Mouse (Mus musculus) hindbrain, postnatal 0 days (tissue): ENCODE measurements around the gene Rasgef1b. TPM values are rescaled to one million over a fixed set of nuclear protein-coding genes. Genes with fewer than 3 reads are reported as not detected.

Experiments
- ATAC-seq: fragments of 200-750 bp; cut with Nextera tagmentation; 2 replicates; pipeline ENCODE4 v1.8.0; 2017; ENCODE audit warnings: mild to moderate bottlenecking, moderate TSS enrichment, moderate library complexity
- DNase-seq: peaks from one replicate; pipeline ENCODE4 v3.0.0-alpha.2; 2015; ENCODE audit warnings: low spot score
- H3K27ac ChIP-seq: fragments of 300-500 bp; sonication (generic); 2 replicates; pipeline ENCODE4 v1.5.1; 2014; ENCODE audit warnings: mild to moderate bottlenecking
- H3K27me3 ChIP-seq: fragments of 300-500 bp; sonication (generic); 2 replicates; pipeline ENCODE4 v1.6.1; 2014; ENCODE audit warnings: low read length, mixed read lengths; ENCODE audit not compliant: insufficient read depth
- H3K36me3 ChIP-seq: fragments of 300-500 bp; sonication (generic); 2 replicates; pipeline ENCODE4 v1.6.1; 2014; ENCODE audit warnings: low read length, mixed read lengths; ENCODE audit not compliant: insufficient read depth
- H3K4me1 ChIP-seq: fragments of 300-500 bp; sonication (generic); 2 replicates; pipeline ENCODE4 v1.6.1; 2014; ENCODE audit warnings: antibody characterized with exemption, low read length, mixed read lengths; ENCODE audit not compliant: insufficient read depth
- H3K4me2 ChIP-seq: fragments of 300-500 bp; sonication (generic); 2 replicates; pipeline ENCODE4 v1.6.1; 2014; ENCODE audit warnings: low read depth, mild to moderate bottlenecking, low read length, moderate library complexity, mixed read lengths
- H3K4me3 ChIP-seq: fragments of 300-500 bp; sonication (generic); 2 replicates; pipeline ENCODE4 v1.5.1; 2014; ENCODE audit warnings: low read length
- H3K9ac ChIP-seq: fragments of 300-500 bp; sonication (generic); replicated peaks from 2 replicates; pipeline ENCODE4 v1.6.1; 2014; ENCODE audit warnings: mild to moderate bottlenecking, low read length, moderate library complexity, mixed read lengths
- H3K9me3 ChIP-seq: fragments of 300-500 bp; sonication (generic); 2 replicates; pipeline ENCODE4 v1.6.1; 2016; ENCODE audit warnings: low read length, mixed read lengths
- CTCF ChIP-seq: IDR thresholded peaks from 2 replicates; pipeline ENCODE4 v1.5.1; 2016; ENCODE audit warnings: antibody characterized with exemption, control low read depth, low read depth
- WGBS: fragments of 180-500 bp; shearing (Covaris S2); extraction: QIAGEN DNeasy Blood & Tissue Kit; methylation state at CpG from one replicate; pipeline ENCODE4 v1.1.7; 2014; 5-methylcytosine and 5-hydroxymethylcytosine counted together
- polyA plus RNA-seq: library from polyadenylated mRNA; unstranded; fragments of >200 nt; fragmentation: Nextera tagmentation; extraction: Ambion mirVana; gene quantifications from 2 replicates; pipeline ENCODE4 v1.2.1, GENCODE M21; 2015
- total RNA-seq: library from RNA; depleted of rRNA; stranded (reverse); fragments of >200 nt; gene quantifications from 2 replicates; pipeline ENCODE4 v1.2.3, GENCODE M21; 2014

Rasgef1b gene
- total and polyA plus RNA-seq, 2 experiments from 2014 or later = 32.0 to 39.9 TPM

DNA sequence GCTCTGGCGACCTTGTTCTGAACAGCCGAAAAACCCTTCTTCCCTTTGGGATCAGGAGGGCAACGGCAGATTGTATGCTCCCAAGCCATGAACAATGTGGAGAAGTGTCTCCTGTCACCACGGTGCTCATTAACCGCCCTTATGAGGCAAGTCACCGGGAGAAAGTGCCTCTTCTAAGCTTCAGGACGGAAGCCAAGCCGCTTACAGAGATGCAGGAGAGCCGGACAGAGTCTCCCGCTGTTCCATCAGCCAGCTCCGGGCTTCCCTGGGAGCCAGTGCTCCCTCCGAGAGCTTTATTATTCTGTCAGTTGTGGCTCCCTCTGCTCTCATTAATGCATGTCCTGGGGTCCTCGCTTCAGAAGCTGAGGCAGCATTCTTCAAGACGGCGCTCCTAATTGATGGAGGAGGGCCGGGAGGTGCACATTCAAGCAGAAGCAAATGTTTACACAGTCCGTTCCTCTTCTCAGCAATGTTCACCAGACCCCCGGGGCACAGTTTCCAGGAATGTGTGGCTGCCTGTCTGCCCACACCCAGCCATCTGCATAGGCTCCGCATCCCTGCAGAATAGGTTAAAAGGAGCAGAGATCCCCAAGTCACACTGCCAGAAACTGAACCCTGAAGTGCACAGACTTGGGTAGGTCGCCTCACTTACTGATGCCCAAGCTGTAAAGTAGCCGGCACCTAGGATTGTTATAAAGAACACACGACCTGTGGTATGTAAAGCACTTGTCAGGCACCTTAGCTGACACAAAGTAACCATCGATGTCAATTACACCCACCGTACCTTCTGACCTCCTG, 115.3 kb downstream of the Rasgef1b start:
- Histone ChIP-seq H3K36me3 (no peaks in the 10 kb centered on the region), H3K9ac (0 out of 2 replicates have a peak overlapping the region, but pooled peaks have one; percentile 17), H3K4me2 (peak overlapping the region; percentile 54), H3K4me3 (peak overlapping the region; percentile 20), H3K27me3 (no peaks in the 10 kb centered on the region), H3K9me3 (no peaks in the 10 kb centered on the region), H3K4me1 (peaks cover 8% of the 10 kb centered on the region), H3K27ac (no peak overlapping the region)
- ATAC-seq = peak; percentile 54
- 3% methylated on average over 24 of the region's 24 CpGs for whole genome bisulfite sequencing
- DNase-seq = peak; percentile 55
- no peak for TF ChIP-seq CTCF

DNA sequence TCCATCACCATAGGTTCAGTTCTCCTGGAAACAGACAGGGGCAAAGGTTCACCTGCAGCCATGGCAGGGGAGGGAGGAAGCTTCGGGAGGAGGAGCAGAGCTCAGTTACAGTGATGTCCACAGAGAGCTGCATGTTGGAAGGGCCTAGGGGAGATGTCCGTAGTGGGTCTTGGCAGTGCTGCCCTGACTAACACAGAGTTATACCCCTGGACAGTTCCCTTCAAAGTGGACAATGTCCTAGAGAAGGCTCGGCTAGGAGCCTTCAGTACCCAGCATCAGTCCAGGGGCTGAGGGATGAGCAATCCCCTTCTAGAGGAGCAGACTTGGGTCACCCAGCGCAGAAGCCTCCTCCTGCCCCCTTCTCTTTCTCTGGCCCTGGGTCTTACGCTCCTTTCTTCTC, 121.3 kb downstream of the Rasgef1b start:
- no peak for ATAC-seq
- Histone ChIP-seq H3K4me1 (no peaks in the 10 kb centered on the region), H3K27ac (no peak overlapping the region), H3K4me3 (no peak overlapping the region), H3K9ac (no peak overlapping the region), H3K36me3 (no peaks in the 10 kb centered on the region), H3K9me3 (no peaks in the 10 kb centered on the region), H3K4me2 (no peak overlapping the region), H3K27me3 (no peaks in the 10 kb centered on the region)
- TF ChIP-seq CTCF = no peak
- whole genome bisulfite sequencing = 77% methylated on average over 5 of the region's 5 CpGs
- DNase-seq = no peak

DNA sequence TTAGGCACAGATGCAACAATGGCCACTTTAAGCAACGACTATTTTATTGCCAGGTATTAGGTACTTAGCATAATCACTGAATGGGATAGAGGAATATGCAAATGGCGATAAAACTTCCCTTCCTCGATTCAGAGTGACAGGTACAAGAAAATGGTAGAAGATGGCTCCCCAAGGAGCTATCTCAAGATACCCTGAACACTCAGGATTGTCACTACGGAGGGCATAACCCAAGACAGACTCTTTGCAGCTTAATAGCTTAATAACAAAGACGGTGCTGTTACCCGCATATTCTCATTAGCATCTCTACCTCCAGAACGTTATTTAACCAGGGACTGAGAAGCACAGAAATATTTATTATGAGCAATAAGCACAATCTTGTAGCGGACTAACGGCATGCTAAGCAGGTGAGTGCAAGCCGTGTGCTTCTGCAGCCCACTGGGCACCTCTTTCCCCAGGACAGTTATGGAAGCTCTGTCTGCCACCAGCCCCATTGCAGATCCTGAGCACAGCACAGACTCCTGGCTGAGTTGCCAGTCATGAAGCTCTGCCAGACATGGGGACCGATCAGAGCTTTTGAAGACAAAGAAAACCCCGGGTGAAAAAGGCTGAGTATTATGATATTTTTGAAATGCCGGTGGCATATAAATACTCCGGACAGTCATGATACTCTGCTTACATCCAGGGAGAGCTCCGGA, 122.6 kb downstream of the Rasgef1b start:
- DNase-seq (no peak), ATAC-seq (no peak)
- 68% methylated on average over 15 of the region's 15 CpGs for WGBS
- H3K9ac ChIP-seq = no peak overlapping the region
- H3K27me3 ChIP-seq = no peaks in the 10 kb centered on the region
- no peak overlapping the region for H3K27ac ChIP-seq
- no peaks in the 10 kb centered on the region for H3K9me3 ChIP-seq
- no peaks in the 10 kb centered on the region for H3K4me1 ChIP-seq
- no peak overlapping the region for H3K4me3 ChIP-seq
- H3K4me2 ChIP-seq = no peak overlapping the region
- H3K36me3 ChIP-seq = no peaks in the 10 kb centered on the region
- TF ChIP-seq CTCF = no peak

DNA sequence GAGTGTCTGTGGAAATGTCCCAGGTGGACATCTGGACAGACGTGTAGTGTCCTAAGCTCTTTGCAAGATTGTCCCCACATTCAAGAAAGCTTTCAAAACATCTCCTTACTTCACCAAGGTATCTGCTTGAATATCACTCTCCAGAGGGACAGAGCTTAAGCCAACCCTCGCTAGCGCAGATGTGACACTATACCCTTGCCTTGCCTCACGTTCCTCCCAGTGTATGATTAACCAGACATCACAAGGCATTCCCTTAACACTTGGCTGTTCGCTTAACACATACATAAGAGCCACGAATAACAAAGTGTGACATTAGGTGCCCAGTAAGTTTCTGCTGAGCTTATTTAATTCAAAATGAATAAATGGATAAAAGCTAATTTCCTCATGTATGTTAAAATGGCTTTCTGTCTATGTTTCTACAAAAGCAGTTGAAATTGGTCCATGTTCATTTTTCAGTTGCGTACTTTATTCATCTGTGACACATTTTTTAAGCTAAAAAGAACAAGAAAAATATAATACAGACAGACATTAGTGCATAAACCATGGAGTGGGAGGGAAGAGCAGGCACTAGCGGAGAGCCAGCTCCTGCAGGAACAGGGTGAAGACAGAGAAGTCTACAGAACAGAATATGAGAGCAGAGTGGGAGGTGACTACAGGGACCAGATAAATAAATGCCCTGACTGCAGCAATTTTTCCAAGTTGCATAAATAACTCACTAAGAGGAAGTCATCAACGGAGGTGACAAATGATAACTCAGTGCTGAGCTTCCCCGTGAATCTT, 126.4 kb downstream of the Rasgef1b start:
- WGBS = 76% methylated on average over 10 of the region's 10 CpGs
- no peak overlapping the region for H3K4me3 ChIP-seq
- H3K27ac ChIP-seq = no peak overlapping the region
- H3K9ac ChIP-seq = no peak overlapping the region
- H3K4me1 ChIP-seq = peaks cover 13% of the 10 kb centered on the region; the same call in 1 of the 2 replicates
- H3K27me3 ChIP-seq = no peaks in the 10 kb centered on the region
- no peak for TF ChIP-seq CTCF
- H3K9me3 ChIP-seq = no peaks in the 10 kb centered on the region
- DNase-seq (no peak), ATAC-seq (no peak)
- no peak overlapping the region for H3K4me2 ChIP-seq
- H3K36me3 ChIP-seq = no peaks in the 10 kb centered on the region

DNA sequence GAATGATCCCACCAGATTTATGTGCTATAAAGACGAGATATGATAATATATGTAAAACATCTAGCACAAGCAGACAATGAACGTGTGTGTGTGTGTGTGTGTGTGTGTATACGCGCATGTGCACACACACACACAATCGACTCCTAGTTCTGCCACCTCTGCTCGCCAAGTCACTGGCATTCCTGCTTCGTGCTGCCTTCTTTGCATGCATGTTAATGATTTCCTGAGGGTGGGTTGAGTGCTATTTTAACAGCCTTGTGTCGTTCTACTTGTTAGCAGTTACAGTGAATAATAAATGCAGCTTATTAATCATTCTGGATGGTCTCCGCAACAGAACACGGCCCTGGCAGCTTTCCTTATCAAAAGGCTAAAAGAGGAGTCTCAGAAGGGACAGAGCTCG, 129.5 kb downstream of the Rasgef1b start:
- Histone ChIP-seq H3K4me1 (peaks cover 17% of the 10 kb centered on the region; the same call in 1 of the 2 replicates), H3K9ac (no peak overlapping the region), H3K27me3 (no peaks in the 10 kb centered on the region), H3K4me2 (no peak overlapping the region), H3K4me3 (no peak overlapping the region), H3K36me3 (no peaks in the 10 kb centered on the region), H3K9me3 (no peaks in the 10 kb centered on the region), H3K27ac (0 out of 2 replicates have a peak overlapping the region, but pooled peaks have one; percentile 76)
- ATAC-seq (no peak), DNase-seq (no peak)
- 38% methylated on average over 11 of the region's 11 CpGs for WGBS
- no peak for TF ChIP-seq CTCF

DNA sequence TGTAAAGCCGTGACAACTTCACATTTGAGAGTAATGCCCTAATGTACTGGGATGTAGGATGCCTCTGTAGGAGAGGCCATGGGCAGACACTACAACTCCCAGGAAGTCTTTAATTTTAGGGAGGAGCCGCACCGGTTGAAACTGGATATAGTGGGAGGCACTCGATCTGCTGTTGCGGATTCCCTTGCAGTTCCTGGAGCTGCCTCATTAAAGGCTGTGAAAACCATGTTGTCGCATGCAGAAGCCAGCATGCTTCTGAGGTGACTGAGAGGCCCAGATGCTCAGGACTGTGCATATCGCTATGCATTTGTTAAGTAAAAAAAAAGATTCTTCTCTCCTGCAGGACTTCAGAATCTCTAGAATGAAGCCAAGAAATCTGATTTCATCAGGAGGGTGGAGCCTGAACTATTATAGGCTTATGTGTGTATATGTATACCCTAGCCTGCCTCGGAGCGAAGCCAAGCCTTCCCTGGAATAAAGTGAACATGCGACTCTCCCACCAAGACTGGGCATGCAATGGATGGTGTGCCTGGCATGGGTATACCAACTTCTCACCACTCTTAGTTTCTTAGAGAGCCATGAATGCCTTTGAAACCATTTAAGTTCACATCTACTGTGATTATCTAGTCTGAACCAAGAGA, 130.3 kb downstream of the Rasgef1b start:
- peak; percentile 36; the same call in 1 of the 2 replicates for TF ChIP-seq CTCF
- ATAC-seq = peak; percentile 92
- Histone ChIP-seq H3K4me2 (no peak overlapping the region), H3K4me1 (peaks cover 17% of the 10 kb centered on the region; the same call in 1 of the 2 replicates), H3K4me3 (no peak overlapping the region), H3K9me3 (no peaks in the 10 kb centered on the region), H3K9ac (no peak overlapping the region), H3K36me3 (no peaks in the 10 kb centered on the region), H3K27ac (peak overlapping the region; percentile 76), H3K27me3 (no peaks in the 10 kb centered on the region)
- WGBS = 47% methylated on average over 10 of the region's 10 CpGs
- DNase-seq = peak; percentile 74
